Mouse (Mus musculus): Measurements from ENCODE around the gene Pithd1. TPM values are rescaled to one million over a fixed set of nuclear protein-coding genes. Genes with fewer than 3 reads are reported as not detected.

Pithd1 gene
- total RNA-seq, 2 experiments from 2014 or later: 25.3 to 26.3 TPM

DNA sequence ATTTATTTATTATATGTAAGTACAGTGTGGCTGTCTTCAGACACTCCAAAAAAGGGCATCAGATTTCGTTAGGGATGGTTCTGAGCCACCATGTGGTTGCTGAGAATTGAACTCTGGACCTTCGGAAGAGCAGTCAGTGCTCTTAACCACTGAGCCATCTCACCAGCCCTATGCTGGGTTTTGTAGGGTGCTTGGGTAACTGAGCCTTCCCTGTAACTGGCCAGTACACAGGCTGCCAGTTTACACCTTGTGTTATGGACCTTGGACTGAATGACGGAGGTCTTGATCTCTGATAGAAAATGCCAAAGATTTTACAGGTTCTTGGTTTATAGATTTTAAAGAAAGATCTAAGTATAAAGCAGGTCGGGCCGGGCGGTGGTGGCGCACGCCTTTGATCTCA lies 56.8 kb downstream of the Pithd1 start:
- DNase-seq (ENCODE audit: low spot score): no peak

DNA sequence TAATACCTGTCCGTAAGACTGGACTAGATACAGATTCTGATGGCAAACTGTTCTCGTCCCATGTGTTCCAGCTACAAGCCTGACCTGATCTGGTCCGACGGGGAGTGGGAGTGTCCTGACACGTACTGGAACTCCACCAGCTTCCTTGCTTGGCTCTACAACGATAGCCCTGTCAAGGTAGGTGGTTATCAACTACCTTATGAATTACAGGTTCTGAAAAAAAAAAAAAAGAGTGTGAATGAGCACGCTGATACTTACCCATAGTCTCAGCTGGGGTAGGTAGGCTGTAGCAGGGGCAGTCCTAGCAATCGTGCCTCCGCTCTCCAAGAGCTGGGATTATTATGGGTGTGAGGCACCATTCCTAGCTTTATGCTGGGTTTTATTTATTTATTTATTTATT lies 57.2 kb downstream of the Pithd1 start:
- DNase-seq (ENCODE audit: low spot score): no peak

DNA sequence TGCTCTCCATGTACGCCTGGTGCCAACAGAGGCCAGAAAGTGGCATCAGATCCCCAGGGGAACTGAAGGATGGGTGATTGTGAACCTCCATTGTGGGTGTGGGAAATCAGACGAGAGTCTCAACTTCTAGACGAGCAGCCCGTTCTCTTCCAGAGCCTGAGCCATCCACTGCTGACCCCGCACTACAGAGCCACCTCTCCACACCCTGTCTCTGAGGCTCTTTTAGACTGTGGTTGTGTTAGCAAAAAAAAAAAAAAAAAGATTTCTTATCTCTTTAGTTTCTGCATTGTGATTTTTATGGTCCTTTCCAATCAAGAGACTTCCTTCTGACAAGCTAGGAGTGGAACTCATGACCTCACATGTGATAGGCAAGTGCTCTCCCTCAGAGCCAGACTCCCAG lies 57.7 kb downstream of the Pithd1 start:
- DNase-seq (ENCODE audit: low spot score): no peak

DNA sequence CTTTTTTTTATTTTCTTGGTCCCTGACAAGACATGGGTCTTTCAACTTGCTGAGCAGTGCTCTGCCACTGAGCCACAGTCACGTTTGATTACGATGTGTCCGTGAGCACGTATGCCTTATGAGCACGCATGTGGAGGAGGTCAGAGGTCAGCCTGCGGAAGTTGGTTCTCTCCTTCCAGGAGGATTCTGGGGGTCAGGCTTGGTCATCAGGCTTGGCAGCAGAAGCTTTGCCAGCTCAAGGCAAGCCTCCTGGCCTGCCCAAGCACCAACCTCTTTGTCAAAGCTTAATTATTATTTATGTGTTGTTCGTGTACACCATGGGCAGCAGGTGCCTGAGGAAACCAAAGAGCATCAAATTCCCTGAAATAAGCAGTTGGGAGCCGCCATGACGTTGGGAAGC lies 58.7 kb downstream of the Pithd1 start:
- no peak for DNase-seq (ENCODE audit: low spot score)

DNA sequence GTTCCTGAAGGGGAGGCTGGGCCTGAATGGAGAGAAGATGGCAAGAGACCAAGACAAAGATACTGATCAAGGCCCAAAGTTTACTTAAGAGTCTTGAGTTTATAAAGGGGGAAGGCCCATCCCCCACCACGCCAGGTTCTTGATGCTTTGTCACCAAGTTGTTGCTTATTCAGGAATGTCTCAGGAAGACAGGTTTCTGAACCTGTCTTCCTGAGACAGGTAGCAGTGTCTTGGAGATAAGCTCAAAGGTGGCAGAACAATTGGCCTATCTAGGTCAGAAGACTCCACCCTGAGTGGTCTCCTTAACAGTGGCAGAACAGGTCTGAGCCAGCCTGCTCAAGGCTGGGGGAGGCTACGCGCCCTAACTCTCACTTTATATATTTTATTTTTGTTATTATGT lies 60.2 kb downstream of the Pithd1 start:
- no peak for DNase-seq (ENCODE audit: low spot score)

DNA sequence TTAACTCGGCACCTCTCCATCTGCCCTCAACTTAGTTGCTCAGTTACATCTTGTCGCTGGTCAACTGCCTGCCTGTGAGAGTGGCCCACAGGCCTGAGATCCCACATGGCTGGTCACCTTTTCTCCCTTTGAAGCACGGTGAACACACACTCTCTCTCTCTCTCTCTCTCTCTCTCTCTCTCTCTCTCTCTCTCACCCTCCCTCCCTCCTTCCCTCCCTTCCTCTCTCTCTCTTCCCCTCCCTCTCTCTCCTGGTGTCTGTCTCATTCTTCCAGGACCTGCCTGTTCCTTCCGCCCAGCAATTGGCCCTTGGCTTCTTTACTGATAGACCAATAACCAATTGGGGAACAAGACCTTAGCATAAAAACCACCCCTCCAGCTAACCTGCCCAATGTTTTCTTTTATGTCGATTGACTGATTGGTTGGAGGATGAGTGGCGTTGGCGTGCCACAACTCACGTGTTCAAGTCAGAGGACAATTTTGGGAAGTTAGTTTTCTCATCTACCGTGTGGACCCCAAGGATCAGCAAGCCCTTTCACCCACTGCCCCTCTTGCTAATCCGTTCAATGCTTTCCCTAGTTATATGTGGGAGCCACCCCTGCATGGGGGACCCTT lies 60.8 kb downstream of the Pithd1 start:
- DNase-seq (ENCODE audit: low spot score): no peak

Other genes starting within 250 kb of the Pithd1 start
- 10 to 100 TPM; 70.5 to 78.3 TPM for gene Myom3, start 227.5 kb downstream of the Pithd1 start, total RNA-seq (2021)
- 10 to 100 TPM; 25.6 to 27.0 TPM for gene Srsf10, start 131.5 kb downstream of the Pithd1 start, total RNA-seq (2021)
- 10 to 100 TPM; 39.8 to 42.2 TPM for gene Pnrc2, start 113.4 kb downstream of the Pithd1 start, total RNA-seq (2021)
- gene Cnr2, start 91.9 kb downstream of the Pithd1 start, total RNA-seq (2021): under 1 TPM in 1 of 2 experiments, not detected in 1; 0.12 TPM
- gene Fuca1, start 66.5 kb downstream of the Pithd1 start, total RNA-seq (2021): 10 to 100 TPM; 22.5 to 23.3 TPM
- gene Hmgcl, start 40.8 kb downstream of the Pithd1 start, total RNA-seq (2021): 10 to 100 TPM; 38.5 to 40.1 TPM
- gene Gale, start 23.5 kb downstream of the Pithd1 start, total RNA-seq (2021): under 1 TPM; 0.73 to 0.97 TPM
- 10 to 100 TPM; 25.2 to 29.8 TPM for gene Lypla2, start 14.6 kb downstream of the Pithd1 start, total RNA-seq (2021)
- 10 to 100 TPM; 62.0 to 62.3 TPM for gene Eloa, start 34.5 kb upstream of the Pithd1 start, total RNA-seq (2021)
- 100 to 1,000 TPM; 249 to 252 TPM for gene Rpl11, start 66.2 kb upstream of the Pithd1 start, total RNA-seq (2021)
- 10 to 100 TPM; 13.7 to 24.1 TPM for gene Id3, start 156.2 kb upstream of the Pithd1 start, total RNA-seq (2021)
- gene E2f2, start 185.1 kb upstream of the Pithd1 start, total RNA-seq (2021): under 1 TPM; 0.73 to 0.76 TPM
- gene Asap3, start 219.1 kb upstream of the Pithd1 start, total RNA-seq (2021): 1 to 10 TPM; 1.4 to 1.5 TPM